Mouse (Mus musculus) c-Kit-negative CD71-positive TER-119-positive erythroid progenitor cells, embryonic 14.5 days (primary cell): ENCODE results near the gene Bicd2.

Experiments
- DNase-seq: peaks from one replicate; pipeline ENCODE4 v3.0.0-alpha.2; 2013; ENCODE audit warnings: low read depth, low spot score

Bicd2 gene

GRCm38 (mm10) chr13:49400139-49400538 is 58.8 kb downstream of the Bicd2 start:
- DNase-seq = no peak

GRCm38 (mm10) chr13:49402628-49403027 is 61.2 kb downstream of the Bicd2 start:
- no peak for DNase-seq

- no peak for DNase-seq
These were observed 66.4 kb downstream of the Bicd2 start for GRCm38 (mm10) chr13:49407795-49408194.

GRCm38 (mm10) chr13:49420754-49421605 is 79.6 kb downstream of the Bicd2 start, which contains the start of gene Ippk:
Gene Ippk, plus strand, starts transcription at chr13:49421249.
- DNase-seq = peak; percentile 94

GRCm38 (mm10) chr13:49421606-49421917 is 80.2 kb downstream of the Bicd2 start:
- DNase-seq = peak; percentile 29

- no peak for DNase-seq
These were observed 80.6 kb downstream of the Bicd2 start for GRCm38 (mm10) chr13:49421959-49422358.

- DNase-seq = no peak
These were observed 85.4 kb downstream of the Bicd2 start for GRCm38 (mm10) chr13:49426736-49427135.

GRCm38 (mm10) chr13:49428042-49428675 is 86.8 kb downstream of the Bicd2 start:
- DNase-seq = no peak

GRCm38 (mm10) chr13:49430529-49430928 is 89.1 kb downstream of the Bicd2 start:
- DNase-seq = no peak

GRCm38 (mm10) chr13:49433268-49434029 is 92.1 kb downstream of the Bicd2 start:
- no peak for DNase-seq

GRCm38 (mm10) chr13:49435745-49436144 is 94.4 kb downstream of the Bicd2 start:
- DNase-seq = no peak

GRCm38 (mm10) chr13:49436170-49436569 is 94.8 kb downstream of the Bicd2 start:
- DNase-seq = no peak
